Mouse (Mus musculus) hindbrain, embryonic 13.5 days (tissue): ENCODE data around the gene Chn2. TPM values are rescaled to one million over a fixed set of nuclear protein-coding genes. Genes with fewer than 3 reads are reported as not detected.

ENCODE experiments used
- ATAC-seq: fragments of 200-750 bp; cut with Nextera tagmentation; 2 replicates; pipeline ENCODE4 v1.8.0; 2017; ENCODE audit warnings: moderate TSS enrichment; ENCODE audit not compliant: low FRiP score
- H3K27ac ChIP-seq: fragments of 300-500 bp; sonication (generic); 2 replicates; pipeline ENCODE4 v1.5.1; 2015; ENCODE audit warnings: inconsistent platforms, mild to moderate bottlenecking, moderate library complexity
- H3K27me3 ChIP-seq: fragments of 300-500 bp; sonication (generic); 2 replicates; pipeline ENCODE4 v1.6.1; 2015; ENCODE audit warnings: mild to moderate bottlenecking, inconsistent platforms
- H3K36me3 ChIP-seq: fragments of 300-500 bp; sonication (generic); 2 replicates; pipeline ENCODE4 v1.6.1; 2015; ENCODE audit warnings: mild to moderate bottlenecking, inconsistent platforms
- H3K4me1 ChIP-seq: fragments of 300-500 bp; sonication (generic); replicated peaks from 2 replicates; pipeline ENCODE4 v1.6.1; 2015; ENCODE audit warnings: inconsistent platforms
- H3K4me2 ChIP-seq: fragments of 300-500 bp; sonication (generic); 2 replicates; pipeline ENCODE4 v1.6.1; 2015; ENCODE audit warnings: inconsistent platforms, mild to moderate bottlenecking, moderate library complexity
- H3K4me3 ChIP-seq: fragments of 300-500 bp; sonication (generic); 2 replicates; pipeline ENCODE4 v1.5.1; 2015; ENCODE audit warnings: mild to moderate bottlenecking, inconsistent platforms
- H3K9ac ChIP-seq: fragments of 300-500 bp; sonication (generic); 2 replicates; pipeline ENCODE4 v1.6.1; 2015; ENCODE audit warnings: mild to moderate bottlenecking, inconsistent platforms
- H3K9me3 ChIP-seq: fragments of 300-500 bp; sonication (generic); 2 replicates; pipeline ENCODE4 v1.6.1; 2016; ENCODE audit warnings: inconsistent platforms
- WGBS: fragments of 180-500 bp; shearing (Covaris S2); methylation state at CpG from one replicate; pipeline ENCODE4 v1.1.7; 2015; 5-methylcytosine and 5-hydroxymethylcytosine counted together
- polyA plus RNA-seq: library from polyadenylated mRNA; unstranded; fragments of >200 nt; fragmentation: Nextera tagmentation; extraction: Ambion mirVana; gene quantifications from 2 replicates; pipeline ENCODE4 v1.2.1, GENCODE M21; 2015

Gene Chn2
- polyA plus RNA-seq, 1 experiment from 2014 or later, result 31.5 TPM

- Histone ChIP-seq H3K36me3 (no peaks in the 10 kb centered on the region), H3K27ac (no peak overlapping the region), H3K9ac (no peak overlapping the region), H3K9me3 (no peaks in the 10 kb centered on the region), H3K27me3 (peaks cover 21% of the 10 kb centered on the region; the same call in 1 of the 2 replicates), H3K4me3 (no peak overlapping the region), H3K4me2 (no peak overlapping the region), H3K4me1 (peaks cover 20% of the 10 kb centered on the region)
- no peak for ATAC-seq
- WGBS, result 80% methylated on average over 8 of the region's 8 CpGs
These were observed 6.7 kb downstream of the Chn2 start for GRCm38 (mm10) chr6:54045748-54046721.

GRCm38 (mm10) chr6:54046884-54047747 lies 7.8 kb downstream of the Chn2 start:
- WGBS, result 65% methylated on average over 11 of the region's 11 CpGs
- no peak overlapping the region for H3K4me2 ChIP-seq
- H3K27me3 ChIP-seq, result peaks cover 15% of the 10 kb centered on the region; the same call in 1 of the 2 replicates
- H3K9ac ChIP-seq, result no peak overlapping the region
- no peak overlapping the region for H3K4me3 ChIP-seq
- ATAC-seq, result no peak
- peaks cover 14% of the 10 kb centered on the region for H3K4me1 ChIP-seq
- no peak overlapping the region for H3K27ac ChIP-seq
- H3K9me3 ChIP-seq, result no peaks in the 10 kb centered on the region
- no peaks in the 10 kb centered on the region for H3K36me3 ChIP-seq

- Histone ChIP-seq H3K4me2 (no peak overlapping the region), H3K9me3 (no peaks in the 10 kb centered on the region), H3K27me3 (no peaks in the 10 kb centered on the region), H3K36me3 (no peaks in the 10 kb centered on the region), H3K4me1 (peaks cover 5% of the 10 kb centered on the region; the same call in 1 of the 2 replicates), H3K27ac (no peak overlapping the region), H3K4me3 (no peak overlapping the region), H3K9ac (no peak overlapping the region)
- WGBS, result 91% methylated on average over 6 of the region's 6 CpGs
- no peak for ATAC-seq
These were observed 9.4 kb downstream of the Chn2 start for GRCm38 (mm10) chr6:54048768-54049167.

DNA sequence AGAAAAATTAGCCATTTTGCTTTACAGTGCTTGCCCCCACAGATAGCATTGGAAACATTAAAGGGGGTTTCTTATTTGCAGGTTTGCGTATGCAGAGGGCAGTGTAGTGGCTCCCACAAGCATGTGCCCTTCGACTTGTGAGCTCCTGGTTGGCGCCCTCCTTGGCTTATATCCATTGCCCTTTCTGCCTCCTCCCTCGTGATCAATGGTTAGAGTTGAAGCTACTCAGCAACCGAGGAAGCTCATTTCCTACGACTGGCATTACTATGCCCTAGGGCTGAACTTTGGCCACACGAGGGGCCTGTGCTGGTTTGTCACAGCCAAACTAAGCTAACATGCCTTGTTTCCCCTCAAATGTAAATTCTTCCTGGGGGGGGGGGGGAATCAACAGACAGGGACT lies 11.8 kb downstream of the Chn2 start:
- H3K27ac ChIP-seq, result no peak overlapping the region
- H3K36me3 ChIP-seq, result no peaks in the 10 kb centered on the region
- H3K9ac ChIP-seq, result no peak overlapping the region
- H3K27me3 ChIP-seq, result no peaks in the 10 kb centered on the region
- peaks cover 20% of the 10 kb centered on the region for H3K4me1 ChIP-seq
- no peak for ATAC-seq
- no peak overlapping the region for H3K4me3 ChIP-seq
- no peaks in the 10 kb centered on the region for H3K9me3 ChIP-seq
- 58% methylated on average over 7 of the region's 7 CpGs for WGBS
- H3K4me2 ChIP-seq, result no peak overlapping the region

DNA sequence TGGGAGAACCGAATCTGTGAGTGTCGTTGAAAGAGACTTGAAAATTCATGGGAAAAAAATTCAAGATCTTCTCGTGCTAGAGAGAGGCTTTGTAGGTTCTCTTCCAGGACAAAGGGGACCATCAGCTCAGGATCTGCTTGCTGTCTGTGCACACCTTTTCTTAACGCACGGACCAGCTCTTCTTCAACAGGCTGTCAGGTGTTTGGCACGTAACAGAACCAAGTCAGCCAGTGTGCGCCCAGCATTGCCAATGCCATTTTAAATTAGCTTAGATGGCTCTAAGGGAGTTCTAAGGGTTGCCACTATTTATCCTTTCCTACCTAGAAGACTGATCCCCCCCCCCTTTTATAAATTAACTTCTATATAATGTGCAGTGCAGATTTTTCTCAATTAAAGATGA lies 12.8 kb downstream of the Chn2 start:
- H3K27ac ChIP-seq, result no peak overlapping the region
- no peaks in the 10 kb centered on the region for H3K9me3 ChIP-seq
- H3K4me2 ChIP-seq, result no peak overlapping the region
- no peak overlapping the region for H3K9ac ChIP-seq
- 87% methylated on average over 7 of the region's 7 CpGs for WGBS
- no peaks in the 10 kb centered on the region for H3K36me3 ChIP-seq
- ATAC-seq, result no peak
- H3K27me3 ChIP-seq, result no peaks in the 10 kb centered on the region
- H3K4me1 ChIP-seq, result peaks cover 30% of the 10 kb centered on the region
- H3K4me3 ChIP-seq, result no peak overlapping the region

- ATAC-seq, result no peak
- H3K27ac ChIP-seq, result no peak overlapping the region
- no peaks in the 10 kb centered on the region for H3K36me3 ChIP-seq
- H3K4me3 ChIP-seq, result no peak overlapping the region
- peaks cover 32% of the 10 kb centered on the region for H3K4me1 ChIP-seq
- no peaks in the 10 kb centered on the region for H3K27me3 ChIP-seq
- 92% methylated on average over 1 of the region's 1 CpGs for WGBS
- no peak overlapping the region for H3K4me2 ChIP-seq
- H3K9ac ChIP-seq, result no peak overlapping the region
- H3K9me3 ChIP-seq, result no peaks in the 10 kb centered on the region
These were observed 13.3 kb downstream of the Chn2 start for GRCm38 (mm10) chr6:54052666-54053065.

- no peak overlapping the region for H3K4me3 ChIP-seq
- peaks cover 32% of the 10 kb centered on the region for H3K4me1 ChIP-seq
- ATAC-seq, result no peak
- H3K9me3 ChIP-seq, result no peaks in the 10 kb centered on the region
- 76% methylated on average over 3 of the region's 3 CpGs for WGBS
- H3K27me3 ChIP-seq, result no peaks in the 10 kb centered on the region
- H3K4me2 ChIP-seq, result no peak overlapping the region
- H3K9ac ChIP-seq, result no peak overlapping the region
- H3K36me3 ChIP-seq, result no peaks in the 10 kb centered on the region
- H3K27ac ChIP-seq, result no peak overlapping the region
These were observed 14.0 kb downstream of the Chn2 start for GRCm38 (mm10) chr6:54053316-54053715.

- no peaks in the 10 kb centered on the region for H3K9me3 ChIP-seq
- no peak overlapping the region for H3K27ac ChIP-seq
- H3K9ac ChIP-seq, result no peak overlapping the region
- peaks cover 35% of the 10 kb centered on the region for H3K4me1 ChIP-seq
- H3K4me2 ChIP-seq, result no peak overlapping the region
- H3K27me3 ChIP-seq, result no peaks in the 10 kb centered on the region
- no peak overlapping the region for H3K4me3 ChIP-seq
- WGBS, result 78% methylated on average over 5 of the region's 5 CpGs
- no peaks in the 10 kb centered on the region for H3K36me3 ChIP-seq
- no peak for ATAC-seq
These were observed 16.0 kb downstream of the Chn2 start for GRCm38 (mm10) chr6:54055387-54055786.

DNA sequence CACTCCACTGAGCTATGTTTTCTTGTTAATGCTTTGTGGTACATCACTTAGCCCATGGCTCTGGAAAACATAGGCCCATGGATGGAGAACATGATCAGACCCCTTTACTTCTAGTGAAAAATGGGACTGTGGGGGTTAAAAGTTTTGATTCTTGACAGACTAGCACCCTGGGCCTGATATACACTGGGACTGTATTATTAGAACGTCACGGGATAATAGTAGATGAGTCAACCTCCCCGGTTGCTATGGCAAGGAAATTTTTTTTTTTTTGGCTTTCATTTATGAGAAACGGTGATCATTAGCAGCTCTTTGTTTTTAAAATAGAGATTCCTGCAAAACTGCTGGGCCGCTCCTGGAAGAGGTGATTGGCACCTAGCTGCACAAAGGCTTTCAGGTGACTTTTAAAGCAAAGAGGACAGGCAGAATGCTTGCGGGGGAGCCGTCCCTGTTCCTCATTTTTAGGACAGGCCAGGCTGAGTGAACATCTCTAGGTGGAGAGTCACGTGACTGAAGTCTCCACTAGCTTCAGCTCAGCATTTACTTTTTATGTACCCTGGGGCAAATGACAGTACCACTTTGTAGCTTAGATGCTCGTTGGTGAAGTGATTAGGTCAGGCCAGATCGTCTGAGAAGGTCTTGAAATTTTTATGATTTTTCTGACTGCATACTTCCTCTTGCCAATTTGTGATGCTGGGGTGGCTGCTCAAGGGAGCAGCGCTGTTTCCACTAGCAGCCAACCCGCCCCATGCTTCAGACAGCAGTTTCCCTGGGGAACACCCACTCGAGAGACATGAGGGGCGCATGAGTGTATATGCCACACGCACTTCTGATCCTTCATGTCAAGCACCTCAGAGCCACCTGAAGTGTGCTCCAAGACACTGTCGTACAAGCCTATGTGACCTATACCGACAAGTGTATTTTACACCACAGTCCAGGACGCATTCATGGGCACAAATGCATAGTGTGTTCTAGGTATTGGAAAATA lies 17.5 kb downstream of the Chn2 start:
- H3K27ac ChIP-seq, result no peak overlapping the region
- no peaks in the 10 kb centered on the region for H3K27me3 ChIP-seq
- 70% methylated on average over 18 of the region's 18 CpGs for WGBS
- H3K4me1 ChIP-seq, result peaks cover 35% of the 10 kb centered on the region
- H3K9me3 ChIP-seq, result no peaks in the 10 kb centered on the region
- no peak overlapping the region for H3K4me2 ChIP-seq
- 0 out of 2 replicates have a peak, but pooled peaks have one; percentile 21 for ATAC-seq
- H3K36me3 ChIP-seq, result no peaks in the 10 kb centered on the region
- H3K4me3 ChIP-seq, result no peak overlapping the region
- no peak overlapping the region for H3K9ac ChIP-seq

DNA sequence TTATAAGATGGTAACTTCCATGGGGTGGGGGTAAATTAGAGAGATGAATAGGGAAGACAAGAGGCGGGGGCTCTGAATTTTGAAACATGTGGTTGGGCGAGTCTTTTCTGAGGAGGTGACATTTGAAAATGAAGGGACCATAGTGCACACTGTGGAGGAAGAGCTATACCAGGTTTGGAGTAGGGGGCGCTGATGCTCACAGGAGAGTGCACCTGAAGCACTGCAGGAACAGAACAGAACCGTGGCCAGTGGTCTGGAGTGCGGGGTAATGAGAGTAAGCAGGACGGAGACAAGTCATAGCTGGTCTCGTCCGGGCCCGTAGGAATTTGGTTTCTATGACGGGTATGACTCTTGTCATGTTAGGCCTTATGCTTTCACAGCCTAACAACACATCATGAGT lies 18.3 kb downstream of the Chn2 start:
- 0 out of 2 replicates have a peak, but pooled peaks have one; percentile 7 for ATAC-seq
- 81% methylated on average over 10 of the region's 10 CpGs for WGBS
- Histone ChIP-seq H3K27ac (no peak overlapping the region), H3K4me2 (no peak overlapping the region), H3K36me3 (no peaks in the 10 kb centered on the region), H3K4me3 (no peak overlapping the region), H3K4me1 (peaks cover 37% of the 10 kb centered on the region), H3K9ac (no peak overlapping the region), H3K27me3 (no peaks in the 10 kb centered on the region), H3K9me3 (no peaks in the 10 kb centered on the region)

GRCm38 (mm10) chr6:54058837-54059236 lies 19.5 kb downstream of the Chn2 start:
- Histone ChIP-seq H3K4me3 (no peak overlapping the region), H3K9me3 (no peaks in the 10 kb centered on the region), H3K4me2 (no peak overlapping the region), H3K27me3 (no peaks in the 10 kb centered on the region), H3K4me1 (peaks cover 40% of the 10 kb centered on the region), H3K9ac (no peak overlapping the region), H3K27ac (no peak overlapping the region), H3K36me3 (no peaks in the 10 kb centered on the region)
- ATAC-seq, result no peak
- 77% methylated on average over 8 of the region's 8 CpGs for WGBS
